Mouse (Mus musculus): ENCODE results near the gene Dennd1b. TPM values are rescaled to one million over a fixed set of nuclear protein-coding genes. Genes with fewer than 3 reads are reported as not detected.

Gene Dennd1b
- total and polyA plus RNA-seq, 3 experiments, result 8.0 to 8.9 (median 8.0) TPM

- no peak overlapping the region for H3K4me3 ChIP-seq (replicated peaks in 1 of 3; ENCODE audit: low read depth in 2 of 3, low read length in 2 of 3, poor library complexity in 1 of 3)
- no peak overlapping the region for H3K9ac ChIP-seq (ENCODE audit: insufficient read depth, low read depth)
- dilution Hi-C loops (cut with MboI; ENCODE audit: extremely low pct_ligation_motif_present, extremely low pct_unique_long_range_greater_than_20kb, low sequenced_read_pairs) (no loop called here), in situ Hi-C loops (cut with MboI; ENCODE audit: low pct_ligation_motif_present, low pct_unique_long_range_greater_than_20kb, low sequenced_read_pairs) (no loop called here)
- no peak for TF ChIP-seq POLR2A (IDR thresholded peaks at IDR 0.05; ENCODE audit: low read depth, low read length)
- no peak for TF ChIP-seq TBP (conservative IDR thresholded peaks at IDR 0.05; ENCODE audit: low read depth, low read length)
- TF ChIP-seq ZKSCAN1 (IDR thresholded peaks at IDR 0.05; ENCODE audit: borderline replicate concordance, low read depth, low read length), result no peak
- TF ChIP-seq MEF2A (IDR thresholded peaks at IDR 0.05; ENCODE audit: borderline replicate concordance, low read depth, low read length), result no peak
- no peak overlapping the region for H3K27ac ChIP-seq (ENCODE audit: insufficient read depth, low read depth)
- no peak overlapping the region for H3K4me2 ChIP-seq (ENCODE audit: insufficient read depth, low read depth, poor library complexity, severe bottlenecking)
- H3K36me3 ChIP-seq (replicated peaks in 1 of 2; ENCODE audit: control insufficient read depth in 1 of 2, insufficient read depth in 1 of 2, low read length in 1 of 2), result peaks cover 0 to 8% of the 10 kb centered on the region in 2 experiments
- no peak for DNase-seq (ENCODE audit: extremely low read depth)
- peaks cover 5 to 30% of the 10 kb centered on the region in 2 experiments for H3K4me1 ChIP-seq (ENCODE audit: control insufficient read depth in 1 of 2, insufficient read depth in 2 of 2)
- H3K79me2 ChIP-seq (replicated peaks; ENCODE audit: control insufficient read depth, extremely low read depth, insufficient read depth, poor library complexity, severe bottlenecking), result peaks cover 7% of the 10 kb centered on the region; the same call in 1 of the 2 replicates
- H3K9me3 ChIP-seq (replicated peaks; ENCODE audit: low read length), result no peaks in the 10 kb centered on the region
- H3K27me3 ChIP-seq (replicated peaks), result no peaks in the 10 kb centered on the region
These were observed 42.8 kb downstream of the Dennd1b start for GRCm38 (mm10) chr1:139006000-139006399.

- TF ChIP-seq NELFE (IDR thresholded peaks at IDR 0.05; ENCODE audit: low read depth, low read length), result no peak
- Histone ChIP-seq H3K36me3 (replicated peaks in 1 of 2; ENCODE audit: control insufficient read depth in 1 of 2, insufficient read depth in 1 of 2, low read length in 1 of 2) (peaks cover 0 to 9% of the 10 kb centered on the region in 2 experiments), H3K79me2 (replicated peaks; ENCODE audit: control insufficient read depth, extremely low read depth, insufficient read depth, poor library complexity, severe bottlenecking) (peaks cover 5% of the 10 kb centered on the region; the same call in 1 of the 2 replicates), H3K27me3 (replicated peaks) (no peaks in the 10 kb centered on the region), H3K9me3 (replicated peaks; ENCODE audit: low read length) (no peaks in the 10 kb centered on the region), H3K4me2 (ENCODE audit: insufficient read depth, low read depth, poor library complexity, severe bottlenecking) (no peak overlapping the region), H3K27ac (ENCODE audit: insufficient read depth, low read depth) (no peak overlapping the region), H3K4me3 (replicated peaks in 1 of 3; ENCODE audit: low read depth in 2 of 3, low read length in 2 of 3, poor library complexity in 1 of 3) (no peak overlapping the region), H3K4me1 (ENCODE audit: control insufficient read depth in 1 of 2, insufficient read depth in 2 of 2) (peaks cover 5 to 28% of the 10 kb centered on the region in 2 experiments), H3K9ac (ENCODE audit: insufficient read depth, low read depth) (no peak overlapping the region)
- in situ Hi-C loops (cut with MboI; ENCODE audit: low pct_ligation_motif_present, low pct_unique_long_range_greater_than_20kb, low sequenced_read_pairs), result no loop called here
- DNase-seq (ENCODE audit: extremely low read depth), result no peak
- dilution Hi-C loops (cut with MboI; ENCODE audit: extremely low pct_ligation_motif_present, extremely low pct_unique_long_range_greater_than_20kb, low sequenced_read_pairs), result no loop called here
These were observed 44.2 kb downstream of the Dennd1b start for GRCm38 (mm10) chr1:139007475-139007874.

- H3K4me3 ChIP-seq (replicated peaks in 1 of 3; ENCODE audit: low read depth in 2 of 3, low read length in 2 of 3, poor library complexity in 1 of 3), result no peak overlapping the region
- no peak overlapping the region for H3K9ac ChIP-seq (ENCODE audit: insufficient read depth, low read depth)
- TF ChIP-seq BHLHE40 (IDR thresholded peaks at IDR 0.05; ENCODE audit: low read depth, low read length), result no peak
- no peak for TF ChIP-seq ZNF384 (IDR thresholded peaks at IDR 0.05; ENCODE audit: low read depth, low read length)
- no peak for TF ChIP-seq GABPA (IDR thresholded peaks at IDR 0.05; ENCODE audit: insufficient replicate concordance, low read depth, low read length)
- no peak for TF ChIP-seq E2F4 (IDR thresholded peaks at IDR 0.05; ENCODE audit: insufficient replicate concordance, low read depth, low read length)
- TF ChIP-seq ZC3H11A (IDR thresholded peaks at IDR 0.05; ENCODE audit: low read depth, low read length), result no peak
- no peak for TF ChIP-seq CTCF (conservative IDR thresholded peaks at IDR 0.05 in 1 of 2, IDR thresholded peaks at IDR 0.05 in 1 of 2; ENCODE audit: low read depth in 2 of 2, low read length in 2 of 2)
- TF ChIP-seq UBTF (IDR thresholded peaks at IDR 0.05; ENCODE audit: low read depth, low read length), result no peak
- no peak for TF ChIP-seq IRF4 (IDR thresholded peaks at IDR 0.05; ENCODE audit: low read depth, low read length)
- no peak for TF ChIP-seq NRF1 (IDR thresholded peaks at IDR 0.05; ENCODE audit: low read depth, low read length)
- TF ChIP-seq POLR2AphosphoS2 (IDR thresholded peaks at IDR 0.05; ENCODE audit: low read depth, low read length), result no peak
- TF ChIP-seq MYC (IDR thresholded peaks at IDR 0.05; ENCODE audit: low read depth, low read length), result no peak
- no peaks in the 10 kb centered on the region for H3K9me3 ChIP-seq (replicated peaks; ENCODE audit: low read length)
- DNase-seq (ENCODE audit: extremely low read depth), result no peak
- in situ Hi-C loops (cut with MboI; ENCODE audit: low pct_ligation_motif_present, low pct_unique_long_range_greater_than_20kb, low sequenced_read_pairs) (no loop called here), dilution Hi-C loops (cut with MboI; ENCODE audit: extremely low pct_ligation_motif_present, extremely low pct_unique_long_range_greater_than_20kb, low sequenced_read_pairs) (no loop called here)
- H3K4me1 ChIP-seq (ENCODE audit: control insufficient read depth in 1 of 2, insufficient read depth in 2 of 2), result no peaks in the 10 kb centered on the region
- H3K27ac ChIP-seq (ENCODE audit: insufficient read depth, low read depth), result no peak overlapping the region
- no peaks in the 10 kb centered on the region for H3K27me3 ChIP-seq (replicated peaks)
- H3K4me2 ChIP-seq (ENCODE audit: insufficient read depth, low read depth, poor library complexity, severe bottlenecking), result no peak overlapping the region
- H3K36me3 ChIP-seq (replicated peaks in 1 of 2; ENCODE audit: control insufficient read depth in 1 of 2, insufficient read depth in 1 of 2, low read length in 1 of 2), result peaks cover 0 to 4% of the 10 kb centered on the region in 2 experiments
- peaks cover 2% of the 10 kb centered on the region; the same call in 1 of the 2 replicates for H3K79me2 ChIP-seq (replicated peaks; ENCODE audit: control insufficient read depth, extremely low read depth, insufficient read depth, poor library complexity, severe bottlenecking)
These were observed 52.0 kb downstream of the Dennd1b start for GRCm38 (mm10) chr1:139015118-139015788.
